ENCODE assay signal across 8 mouse cellular contexts in genomic region chr10:78043406-78043836, GRCm38 (mm10). TPM values are rescaled to one million over a fixed set of nuclear protein-coding genes. Genes with fewer than 3 reads are reported as not detected.
DNase-seq lines count a peak whose midpoint lies in the region; ATAC-seq lines count a peak whose summit lies in the region.

Gene Aire (minus strand): TSS chr10:78043610.

- WGBS in embryonic facial prominence, embryonic 13.5 days, result 2% methylated on average over 27 of the region's 27 CpGs
- 3% methylated on average over 27 of the region's 27 CpGs for WGBS in heart, embryonic 13.5 days
- 3% methylated on average over 27 of the region's 27 CpGs for whole genome bisulfite sequencing in kidney, embryonic 16.5 days
- WGBS in liver, embryonic 15.5 days (ENCODE audit: insufficient replicate concordance), result 5% methylated on average over 27 of the region's 27 CpGs
- 3% methylated on average over 27 of the region's 27 CpGs for WGBS in neural tube, embryonic 11.5 days

- H3K4me3 ChIP-seq in embryonic facial prominence, embryonic 13.5 days, result peak within 1 kb of the TSS; percentile 29
- peak within 1 kb of the TSS; percentile 40 for H3K4me3 ChIP-seq in heart, embryonic 13.5 days
- H3K4me3 ChIP-seq in kidney, embryonic 16.5 days (ENCODE audit: low read length), result peak within 1 kb of the TSS; percentile 30
- no peak within 1 kb of the TSS for H3K4me3 ChIP-seq in liver, embryonic 15.5 days (replicated peaks)
- peak within 1 kb of the TSS; percentile 20 for H3K4me3 ChIP-seq in neural tube, embryonic 11.5 days (ENCODE audit: low read depth, low read length)

- H3K4me2 ChIP-seq in embryonic facial prominence, embryonic 13.5 days, result peak within 1 kb of the TSS; percentile 57
- H3K4me2 ChIP-seq in heart, embryonic 13.5 days, result peak within 1 kb of the TSS; percentile 65
- H3K4me2 ChIP-seq in kidney, embryonic 16.5 days (replicated peaks; ENCODE audit: low read depth, low read length), result peak within 1 kb of the TSS; percentile 57
- peak within 1 kb of the TSS; percentile 41 for H3K4me2 ChIP-seq in liver, embryonic 15.5 days
- peak within 1 kb of the TSS; percentile 43 for H3K4me2 ChIP-seq in neural tube, embryonic 11.5 days (ENCODE audit: low read depth)

- no peak within 1 kb of the TSS for H3K27ac ChIP-seq in embryonic facial prominence, embryonic 13.5 days
- no peak within 1 kb of the TSS for H3K27ac ChIP-seq in heart, embryonic 13.5 days (replicated peaks)
- no peak within 1 kb of the TSS for H3K27ac ChIP-seq in kidney, embryonic 16.5 days (ENCODE audit: low read length)
- no peak within 1 kb of the TSS for H3K27ac ChIP-seq in liver, embryonic 15.5 days (replicated peaks)
- no peak within 1 kb of the TSS for H3K27ac ChIP-seq in neural tube, embryonic 11.5 days (ENCODE audit: low read depth, low read length)

- peak; percentile 73 for DNase-seq in adrenal gland, postnatal 25 days
- peak; percentile 80 for DNase-seq in neural tube, embryonic 11.5 days (ENCODE audit: low spot score)
- DNase-seq in testis, postnatal 14 days (ENCODE audit: low spot score), result peak; percentile 69

- ATAC-seq in CD4-positive, CD25-positive, alpha-beta regulatory T cell, adult 4 months, result peak; percentile 91
- no peak for ATAC-seq in embryonic facial prominence, embryonic 13.5 days (ENCODE audit: insufficient number of reproducible peaks, insufficient read depth, low FRiP score, low TSS enrichment, low read depth)
- ATAC-seq in heart, embryonic 13.5 days (ENCODE audit: extremely low read depth, insufficient number of reproducible peaks, low FRiP score, low TSS enrichment), result no peak
- peak; percentile 44; the same call in 1 of the 2 replicates for ATAC-seq in kidney, embryonic 16.5 days (ENCODE audit: low FRiP score, low TSS enrichment)
- ATAC-seq in liver, embryonic 15.5 days (ENCODE audit: insufficient read depth), result 0 out of 2 replicates have a peak, but pooled peaks have one; percentile 15
- peak; percentile 50 for ATAC-seq in neural tube, embryonic 11.5 days (ENCODE audit: insufficient read depth, low FRiP score, low TSS enrichment)

- H3K9ac ChIP-seq in embryonic facial prominence, embryonic 13.5 days, result 0 out of 2 replicates have a peak within 1 kb of the TSS, but pooled peaks have one; percentile 49
- peak within 1 kb of the TSS; percentile 67 for H3K9ac ChIP-seq in heart, embryonic 13.5 days
- H3K9ac ChIP-seq in kidney, embryonic 16.5 days (replicated peaks; ENCODE audit: low read length), result peak within 1 kb of the TSS; percentile 61
- no peak within 1 kb of the TSS for H3K9ac ChIP-seq in liver, embryonic 15.5 days
- H3K9ac ChIP-seq in neural tube, embryonic 11.5 days (ENCODE audit: low read length), result peak within 1 kb of the TSS; percentile 53

- H3K27me3 ChIP-seq in embryonic facial prominence, embryonic 13.5 days, result peaks cover 5% of the 10 kb centered on the region
- peaks cover 34% of the 10 kb centered on the region for H3K27me3 ChIP-seq in heart, embryonic 13.5 days (replicated peaks)
- H3K27me3 ChIP-seq in kidney, embryonic 16.5 days (ENCODE audit: insufficient read depth, low read length), result no peaks in the 10 kb centered on the region
- H3K27me3 ChIP-seq in liver, embryonic 15.5 days, result peaks cover 25% of the 10 kb centered on the region
- no peaks in the 10 kb centered on the region for H3K27me3 ChIP-seq in neural tube, embryonic 11.5 days (ENCODE audit: control insufficient read depth, insufficient read depth, low read length)

- no peaks in the 10 kb centered on the region for H3K9me3 ChIP-seq in embryonic facial prominence, embryonic 13.5 days
- no peaks in the 10 kb centered on the region for H3K9me3 ChIP-seq in heart, embryonic 13.5 days
- H3K9me3 ChIP-seq in kidney, embryonic 16.5 days (ENCODE audit: low read length), result no peaks in the 10 kb centered on the region
- no peaks in the 10 kb centered on the region for H3K9me3 ChIP-seq in liver, embryonic 15.5 days (replicated peaks)
- no peaks in the 10 kb centered on the region for H3K9me3 ChIP-seq in neural tube, embryonic 11.5 days (ENCODE audit: control insufficient read depth, low read length)

- peaks cover 13% of the 10 kb centered on the region for H3K4me1 ChIP-seq in embryonic facial prominence, embryonic 13.5 days
- peaks cover 9% of the 10 kb centered on the region; the same call in 1 of the 2 replicates for H3K4me1 ChIP-seq in heart, embryonic 13.5 days
- H3K4me1 ChIP-seq in kidney, embryonic 16.5 days (ENCODE audit: insufficient read depth, low read length), result peaks cover 8% of the 10 kb centered on the region
- peaks cover 4% of the 10 kb centered on the region; the same call in 1 of the 2 replicates for H3K4me1 ChIP-seq in liver, embryonic 15.5 days (replicated peaks)
- H3K4me1 ChIP-seq in neural tube, embryonic 11.5 days (ENCODE audit: control insufficient read depth, insufficient read depth, low read length), result no peaks in the 10 kb centered on the region

- no peaks in the 10 kb centered on the region for H3K36me3 ChIP-seq in embryonic facial prominence, embryonic 13.5 days
- H3K36me3 ChIP-seq in heart, embryonic 13.5 days, result no peaks in the 10 kb centered on the region
- H3K36me3 ChIP-seq in kidney, embryonic 16.5 days (ENCODE audit: insufficient read depth, low read length), result no peaks in the 10 kb centered on the region
- no peaks in the 10 kb centered on the region for H3K36me3 ChIP-seq in liver, embryonic 15.5 days (replicated peaks)
- H3K36me3 ChIP-seq in neural tube, embryonic 11.5 days (ENCODE audit: control insufficient read depth, insufficient read depth, low read length), result no peaks in the 10 kb centered on the region

RNA-seq across cellular contexts. Expression of gene Aire, which starts in this region (rescaled TPM):
- polyA plus RNA-seq in CD4-positive, CD25-positive, alpha-beta regulatory T cell, adult 4 months (2017; shearing (Covaris generic)), result under 1 TPM in 1 of 2 experiments, not detected in 1; 0.33 TPM
- not detected in 2 replicates for total RNA-seq in adrenal gland, postnatal 25 days (2021)
- 0.39 and 0.59 TPM in 2 replicates for polyA plus RNA-seq in embryonic facial prominence, embryonic 13.5 days (2015; fragmentation: Nextera tagmentation; extraction: Ambion mirVana)
- not detected in 2 replicates for polyA plus RNA-seq in heart, embryonic 13.5 days (2015; fragmentation: Nextera tagmentation; extraction: Ambion mirVana)
- 1.7 and 2.1 TPM in 2 replicates for polyA plus RNA-seq in kidney, embryonic 16.5 days (2015; fragmentation: Nextera tagmentation; extraction: Ambion mirVana)
- not detected in 2 replicates for polyA plus RNA-seq in liver, embryonic 15.5 days (2015; fragmentation: Nextera tagmentation; extraction: Ambion mirVana)
- not detected in 2 replicates for polyA plus RNA-seq in neural tube, embryonic 11.5 days (2014; fragmentation: Nextera tagmentation; extraction: Ambion mirVana)

Comparison
In these comparisons a context has a peak if more than half of its experiments do, and no peak if none do; other contexts are left out.
1. Peak in ATAC-seq in CD4-positive, CD25-positive, alpha-beta regulatory T cell, adult 4 months; RNA of the gene not detected or under 1 TPM.
2. Peak in DNase-seq in adrenal gland, postnatal 25 days; RNA of the gene not detected or under 1 TPM.
3. Peak in ATAC-seq and H3K4me2 ChIP-seq in liver, embryonic 15.5 days; RNA of the gene not detected or under 1 TPM.
4. Peak in DNase-seq, ATAC-seq, H3K4me3 ChIP-seq, H3K9ac ChIP-seq and H3K4me2 ChIP-seq in neural tube, embryonic 11.5 days; RNA of the gene not detected or under 1 TPM.